Mouse (Mus musculus): ENCODE measurements around the gene Utp11. TPM values are rescaled to one million over a fixed set of nuclear protein-coding genes. Genes with fewer than 3 reads are reported as not detected.

Gene Utp11
- polyA plus RNA-seq, 1 experiment from 2014 or later = 58.4 TPM

MicroRNAs encoded within 50 kb of the gene (microRNA counts, 519-probe panel; counts per million panel counts)
- not detected for microRNA mmu-miR-697

Small RNAs within 50 kb of the gene (microRNA-seq; reads per million reads assigned to microRNA genes)
- not detected for gene Gm24721
- not detected for gene Mir697

Other genes starting within 250 kb of the Utp11 start
- not detected in 2 replicates for gene 3100002H09Rik, start 82.8 kb downstream of the Utp11 start, polyA plus RNA-seq (2016; fragmentation: Nextera tagmentation; extraction: Ambion mirVana)
- gene Pou3f1, start 36.8 kb downstream of the Utp11 start, polyA plus RNA-seq (2016; fragmentation: Nextera tagmentation; extraction: Ambion mirVana) = 0.23 and 0.36 TPM in 2 replicates
- gene Fhl3, start 7.1 kb upstream of the Utp11 start, polyA plus RNA-seq (2016; fragmentation: Nextera tagmentation; extraction: Ambion mirVana) = 6.2 TPM in 2 replicates
- 100.0 and 100 TPM in 2 replicates for gene Sf3a3, start 21.2 kb upstream of the Utp11 start, polyA plus RNA-seq (2016; fragmentation: Nextera tagmentation; extraction: Ambion mirVana)
- 17.3 and 20.2 TPM in 2 replicates for gene Inpp5b, start 48.2 kb upstream of the Utp11 start, polyA plus RNA-seq (2016; fragmentation: Nextera tagmentation; extraction: Ambion mirVana)
- 9.8 and 11.6 TPM in 2 replicates for gene Mtf1, start 108.5 kb upstream of the Utp11 start, polyA plus RNA-seq (2016; fragmentation: Nextera tagmentation; extraction: Ambion mirVana)
- 24.4 and 26.0 TPM in 2 replicates for gene Yrdc, start 157.1 kb upstream of the Utp11 start, polyA plus RNA-seq (2016; fragmentation: Nextera tagmentation; extraction: Ambion mirVana)
- gene 1110065P20Rik, start 157.6 kb upstream of the Utp11 start, polyA plus RNA-seq (2016; fragmentation: Nextera tagmentation; extraction: Ambion mirVana) = 51.6 and 54.2 TPM in 2 replicates
- gene Maneal, start 168.6 kb upstream of the Utp11 start, polyA plus RNA-seq (2016; fragmentation: Nextera tagmentation; extraction: Ambion mirVana) = 0.06 and 0.14 TPM in 2 replicates
- gene Epha10, start 187.3 kb upstream of the Utp11 start, polyA plus RNA-seq (2016; fragmentation: Nextera tagmentation; extraction: Ambion mirVana) = not detected in 2 replicates
- gene 9930104L06Rik, start 243.4 kb upstream of the Utp11 start, polyA plus RNA-seq (2016; fragmentation: Nextera tagmentation; extraction: Ambion mirVana) = 9.9 and 10.4 TPM in 2 replicates
- gene Cdca8, start 245.7 kb upstream of the Utp11 start, polyA plus RNA-seq (2016; fragmentation: Nextera tagmentation; extraction: Ambion mirVana) = 134 and 138 TPM in 2 replicates

Measured in heart, embryonic 12.5 days (tissue).